Mouse (Mus musculus) induced T-regulatory cell, adult 2 months (primary cell): ENCODE results near the gene Defa35.
"Not testable (repeated sequence)": the region's sequence is repeated elsewhere in the genome, so short reads cannot be mapped to it uniquely, and the experiment has no call there.

Source experiments
- DNase-seq: peaks from one replicate; pipeline ENCODE4 v3.0.0-alpha.2; 2012; ENCODE audit warnings: low read depth

Gene Defa35

DNA sequence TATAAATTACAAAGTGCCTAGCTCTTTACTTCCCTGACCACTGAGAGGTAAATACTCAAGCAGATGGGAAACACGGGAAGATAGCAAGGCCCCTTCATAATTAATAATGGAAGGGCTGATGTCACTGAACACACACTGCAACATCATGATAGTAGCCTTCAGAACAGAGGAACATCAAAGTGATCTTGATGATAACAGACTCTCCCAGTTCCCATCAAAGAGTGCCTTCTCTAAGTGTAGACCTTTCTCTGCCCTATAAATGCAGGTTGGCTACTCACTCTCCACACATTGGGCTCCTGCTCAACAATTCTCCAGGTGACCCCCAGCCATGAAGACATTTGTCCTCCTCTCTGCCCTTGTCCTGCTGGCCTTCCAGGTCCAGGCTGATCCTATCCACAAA is at the start of gene Defa35:
Gene Defa35, plus strand, starts transcription at position 301 of the 400 bp plus-strand sequence.
- DNase-seq, result not testable (repeated sequence)

DNA sequence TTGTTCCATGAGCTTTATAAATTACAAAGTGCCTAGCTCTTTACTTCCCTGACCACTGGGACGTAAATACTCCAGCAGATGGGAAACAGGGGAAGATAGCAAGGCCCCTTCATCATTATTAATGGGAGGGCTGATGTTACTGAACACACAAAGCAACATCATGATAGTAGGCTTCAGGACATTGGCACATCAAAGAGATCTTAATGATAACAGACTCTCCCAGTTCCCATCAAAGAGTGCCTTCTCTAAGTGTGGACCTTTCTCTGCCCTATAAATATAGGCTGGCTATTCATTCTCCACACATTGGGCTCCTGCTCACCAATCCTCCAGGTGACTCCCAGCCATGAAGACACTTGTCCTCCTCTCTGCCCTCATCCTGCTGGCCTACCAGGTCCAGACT is 39.6 kb upstream of the Defa35 start, which contains the start of gene Defa21:
Gene Defa21, plus strand, starts transcription at position 301 of the 400 bp plus-strand sequence.
- not testable (repeated sequence) for DNase-seq

DNA sequence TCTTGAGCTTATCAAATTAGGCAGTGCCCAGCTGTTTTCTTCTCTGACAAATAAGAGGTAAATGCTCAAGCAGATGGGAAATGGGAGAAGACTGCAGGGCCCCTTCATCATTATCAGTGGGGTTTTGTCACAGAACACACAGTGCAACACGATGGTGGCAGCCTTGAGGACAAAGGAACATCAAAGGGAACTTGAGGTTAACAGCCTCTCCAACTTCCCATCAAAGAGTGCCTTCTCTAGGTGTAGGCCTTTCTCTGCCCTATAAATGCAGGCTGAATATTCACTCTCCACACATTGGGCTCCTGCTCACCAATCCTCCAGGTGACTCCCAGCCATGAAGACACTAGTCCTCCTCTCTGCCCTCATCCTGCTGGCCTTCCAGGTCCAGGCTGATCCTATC is 10.1 kb upstream of the Defa35 start, which contains the start of gene Defa23:
Gene Defa23, plus strand, starts transcription at position 301 of the 400 bp plus-strand sequence.
- not testable (repeated sequence) for DNase-seq

DNA sequence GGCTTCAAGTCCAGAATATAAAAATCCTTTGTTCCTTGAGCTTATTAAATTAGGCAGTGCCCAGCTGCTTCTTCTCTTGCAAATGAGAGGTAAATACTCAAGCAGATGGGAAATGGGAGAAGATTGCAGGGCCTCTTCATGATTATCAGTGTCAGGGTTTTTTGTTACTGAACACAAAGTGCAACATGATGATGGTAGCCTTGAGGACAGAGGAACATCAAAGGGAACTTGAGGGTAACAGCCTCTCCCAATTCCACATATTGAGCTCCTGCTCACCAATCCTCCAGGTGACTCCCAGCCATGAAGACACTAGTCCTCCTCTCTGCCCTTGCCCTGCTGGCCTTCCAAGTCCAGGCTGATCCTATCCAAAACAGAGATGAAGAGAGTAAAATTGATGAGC is 19.3 kb downstream of the Defa35 start, which contains the start of gene Defa25:
Gene Defa25, plus strand, starts transcription at position 301 of the 400 bp plus-strand sequence.
- not testable (repeated sequence) for DNase-seq

DNA sequence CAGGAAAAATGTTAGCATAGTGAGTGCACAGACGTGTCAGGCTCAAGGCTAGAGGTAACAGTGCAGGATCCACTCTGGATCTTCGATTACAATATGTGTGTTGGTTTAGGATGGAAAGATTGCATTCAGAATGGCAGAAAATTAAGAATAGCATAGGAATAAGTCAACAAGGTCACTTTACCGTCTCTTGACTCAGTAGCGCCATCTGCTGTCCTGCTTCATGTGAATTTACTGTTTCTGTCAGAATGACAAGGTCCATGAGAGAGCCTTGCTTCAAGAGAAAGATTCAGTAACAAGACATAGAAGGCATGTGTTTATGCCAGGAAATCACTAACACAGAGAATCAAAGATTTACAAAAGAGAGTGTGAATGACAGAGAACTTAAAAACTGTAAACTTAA is 28.3 kb downstream of the Defa35 start:
- DNase-seq, result peak; percentile 5

DNA sequence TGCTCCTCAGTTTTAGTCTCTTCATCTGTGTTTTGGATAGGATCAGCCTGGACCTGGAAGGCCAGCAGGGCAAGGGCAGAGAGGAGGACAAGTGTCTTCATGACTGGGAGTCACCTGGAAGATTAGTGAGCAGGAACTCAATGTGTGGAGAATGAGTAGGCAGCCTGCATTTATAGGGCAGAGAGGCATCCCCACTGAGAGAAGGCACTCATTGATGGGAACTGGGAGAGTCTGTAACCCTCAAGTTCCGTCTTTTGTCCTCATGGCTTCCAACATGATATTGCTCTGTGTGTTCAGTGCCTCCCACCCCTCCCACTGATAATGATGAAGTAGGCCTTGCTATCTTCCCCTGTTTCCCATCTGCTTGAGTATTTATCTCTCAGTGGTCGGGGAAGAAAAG is 31.1 kb downstream of the Defa35 start, which contains the start of gene Gm14851:
Gene Gm14851, minus strand, starts transcription at position 101 of the 400 bp plus-strand sequence.
- not testable (repeated sequence) for DNase-seq
